Mouse (Mus musculus) lung, embryonic 16.5 days (tissue): ENCODE results near the gene Plcb2. TPM values are rescaled to one million over a fixed set of nuclear protein-coding genes. Genes with fewer than 3 reads are reported as not detected.
A peak's percentile ranks its signal among the peaks of the same experiment; 100 is the strongest.

Experiments used
- ATAC-seq: fragments of 200-750 bp; cut with Nextera tagmentation; 2 replicates; pipeline ENCODE4 v1.8.0; 2017; ENCODE audit warnings: low read depth, mild to moderate bottlenecking, moderate library complexity
- H3K27ac ChIP-seq: fragments of 300-500 bp; sonication (generic); 2 replicates; pipeline ENCODE4 v1.5.1; 2014; ENCODE audit warnings: mild to moderate bottlenecking, control low read depth, low read length
- H3K27me3 ChIP-seq: fragments of 300-500 bp; sonication (generic); 2 replicates; pipeline ENCODE4 v1.6.1; 2014; ENCODE audit warnings: low read depth, low read length, mixed read lengths; ENCODE audit not compliant: control insufficient read depth, insufficient read depth
- H3K36me3 ChIP-seq: fragments of 300-500 bp; sonication (generic); 2 replicates; pipeline ENCODE4 v1.6.1; 2014; ENCODE audit warnings: low read length; ENCODE audit not compliant: control insufficient read depth, insufficient read depth
- H3K4me1 ChIP-seq: fragments of 300-500 bp; sonication (generic); replicated peaks from 2 replicates; pipeline ENCODE4 v1.6.1; 2014; ENCODE audit warnings: low read length, mixed read lengths; ENCODE audit not compliant: control insufficient read depth, insufficient read depth
- H3K4me2 ChIP-seq: fragments of 300-500 bp; sonication (generic); 2 replicates; pipeline ENCODE4 v1.6.1; 2014; ENCODE audit warnings: low read depth, low read length, control low read depth
- H3K4me3 ChIP-seq: fragments of 300-500 bp; sonication (generic); 2 replicates; pipeline ENCODE4 v1.5.1; 2014; ENCODE audit warnings: mild to moderate bottlenecking, low read length, control low read depth
- H3K9ac ChIP-seq: fragments of 300-500 bp; sonication (generic); 2 replicates; pipeline ENCODE4 v1.6.1; 2014; ENCODE audit warnings: low read length, control low read depth
- H3K9me3 ChIP-seq: fragments of 300-500 bp; sonication (generic); 2 replicates; pipeline ENCODE4 v1.6.1; 2016; ENCODE audit warnings: low read length; ENCODE audit not compliant: control insufficient read depth
- WGBS: fragments of 180-500 bp; shearing (Covaris S2); extraction: QIAGEN DNeasy Blood & Tissue Kit; methylation state at CpG from one replicate; pipeline ENCODE4 v1.1.7; 2014; 5-methylcytosine and 5-hydroxymethylcytosine counted together
- polyA plus RNA-seq: library from polyadenylated mRNA; unstranded; fragments of >200 nt; fragmentation: Nextera tagmentation; extraction: Ambion mirVana; gene quantifications from 2 replicates; pipeline ENCODE4 v1.2.1, GENCODE M21; 2015

Plcb2 gene
- polyA plus RNA-seq, 1 experiment from 2014 or later, result 1.6 TPM

DNA sequence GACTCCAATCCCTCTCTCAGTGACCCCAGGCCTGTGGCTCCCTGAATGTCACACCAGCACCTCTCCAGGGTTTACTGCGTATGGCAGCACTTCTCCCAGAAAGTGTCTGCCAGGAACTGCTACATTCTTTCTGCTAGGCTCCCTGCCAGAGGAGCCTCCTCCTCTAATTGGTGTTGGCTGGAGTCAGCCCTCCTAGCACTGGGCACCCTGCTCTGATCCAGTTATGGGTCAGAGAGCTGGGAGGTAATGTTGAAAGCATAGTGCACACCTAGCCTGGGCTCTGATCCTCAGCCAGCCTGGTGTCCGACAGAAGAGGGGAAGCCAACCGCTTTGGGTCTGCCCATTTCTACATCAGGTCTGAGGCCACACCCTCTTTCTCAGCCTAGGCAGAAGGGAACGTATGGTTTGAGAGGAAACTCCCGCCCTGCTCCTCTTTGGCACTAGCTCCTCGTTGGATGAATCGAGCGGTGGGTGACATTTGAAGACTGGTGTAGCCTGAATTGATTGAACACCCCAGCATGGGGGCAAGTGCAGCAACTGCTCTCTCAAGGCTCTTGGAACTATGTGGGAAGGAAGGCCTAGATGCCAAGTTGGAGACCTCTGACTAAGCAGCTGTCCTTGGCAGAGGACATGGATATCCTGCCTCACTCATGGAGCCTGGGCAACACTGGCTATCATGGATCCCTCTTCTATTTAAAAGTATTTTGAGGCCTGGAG, 45.5 kb downstream of the Plcb2 start:
- H3K9ac ChIP-seq, result no peak overlapping the region
- no peaks in the 10 kb centered on the region for H3K9me3 ChIP-seq
- WGBS, result 28% methylated on average over 8 of the region's 8 CpGs
- no peaks in the 10 kb centered on the region for H3K36me3 ChIP-seq
- H3K27me3 ChIP-seq, result peaks cover 12% of the 10 kb centered on the region; the same call in 1 of the 2 replicates
- no peak overlapping the region for H3K4me3 ChIP-seq
- H3K4me1 ChIP-seq, result peaks cover 9% of the 10 kb centered on the region
- H3K27ac ChIP-seq, result no peak overlapping the region
- peak; percentile 26 for ATAC-seq
- H3K4me2 ChIP-seq, result no peak overlapping the region

DNA sequence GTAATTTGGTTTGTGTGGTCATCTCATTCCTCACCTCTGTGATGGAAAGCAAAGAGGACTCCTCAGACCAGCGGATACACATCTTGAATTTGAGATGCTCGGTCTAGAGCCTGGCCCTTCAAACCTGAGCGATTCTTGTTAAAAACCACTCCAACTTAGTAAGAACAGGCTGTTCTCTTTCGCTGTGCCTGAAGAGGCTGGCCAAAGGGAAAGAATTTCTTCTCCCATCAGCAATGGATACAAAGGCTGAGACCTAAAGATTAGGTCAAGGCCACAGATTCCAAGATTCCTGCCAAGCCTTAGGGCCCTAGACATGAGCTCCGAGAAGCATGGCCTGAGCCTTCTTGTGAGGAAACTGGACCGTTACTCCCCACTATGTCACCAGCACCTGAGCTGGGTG, 47.3 kb downstream of the Plcb2 start:
- peaks cover 28% of the 10 kb centered on the region for H3K27me3 ChIP-seq
- 68% methylated on average over 6 of the region's 6 CpGs for WGBS
- H3K36me3 ChIP-seq, result no peaks in the 10 kb centered on the region
- no peak overlapping the region for H3K4me2 ChIP-seq
- H3K9ac ChIP-seq, result no peak overlapping the region
- no peak overlapping the region for H3K4me3 ChIP-seq
- ATAC-seq, result no peak
- H3K4me1 ChIP-seq, result peaks cover 14% of the 10 kb centered on the region
- H3K27ac ChIP-seq, result no peak overlapping the region
- no peaks in the 10 kb centered on the region for H3K9me3 ChIP-seq

DNA sequence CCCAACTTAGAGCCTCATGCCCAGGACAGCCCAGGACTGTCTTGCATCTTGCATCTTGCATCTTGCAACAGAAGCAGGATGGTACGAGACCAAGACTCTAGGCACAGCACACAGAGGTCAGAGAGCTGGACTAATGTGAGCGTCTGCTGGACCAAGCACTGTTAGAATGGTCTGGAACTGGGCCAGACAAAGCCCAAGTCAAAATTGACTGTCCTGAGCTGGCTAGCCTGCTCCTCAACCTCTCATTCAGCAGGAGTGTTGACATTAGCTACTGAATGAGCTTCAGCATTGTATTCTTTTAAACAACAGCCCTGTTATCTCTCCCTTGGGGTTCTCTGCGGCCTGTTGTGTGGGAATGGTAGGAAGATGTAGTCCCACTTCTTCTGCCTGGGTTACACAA, 48.7 kb downstream of the Plcb2 start:
- Histone ChIP-seq H3K27ac (no peak overlapping the region), H3K27me3 (peaks cover 35% of the 10 kb centered on the region), H3K36me3 (no peaks in the 10 kb centered on the region), H3K9ac (no peak overlapping the region), H3K4me3 (no peak overlapping the region), H3K4me2 (no peak overlapping the region), H3K4me1 (peaks cover 14% of the 10 kb centered on the region), H3K9me3 (no peaks in the 10 kb centered on the region)
- 59% methylated on average over 3 of the region's 3 CpGs for WGBS
- no peak for ATAC-seq

DNA sequence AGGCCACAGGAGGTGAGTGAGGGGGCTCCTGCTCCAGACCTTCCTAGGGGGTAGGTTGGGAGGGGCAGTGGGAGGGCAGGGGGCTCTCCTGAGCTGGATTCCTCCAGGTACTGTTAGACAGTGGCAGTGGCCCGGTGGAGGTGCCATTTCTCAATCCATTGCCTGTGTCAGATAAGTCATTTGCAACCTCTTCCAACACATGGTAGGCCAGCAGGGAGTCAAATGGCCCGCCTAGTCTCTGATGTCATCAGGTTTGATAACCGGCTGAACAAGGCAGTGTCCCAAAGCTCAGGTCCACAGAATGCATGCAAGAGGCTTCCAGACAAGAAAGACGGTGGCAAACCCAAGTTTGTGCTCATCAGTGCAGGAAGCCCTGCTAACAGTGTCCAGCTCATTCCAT, 50.4 kb downstream of the Plcb2 start:
- no peaks in the 10 kb centered on the region for H3K9me3 ChIP-seq
- H3K4me1 ChIP-seq, result peaks cover 14% of the 10 kb centered on the region
- no peak overlapping the region for H3K27ac ChIP-seq
- no peaks in the 10 kb centered on the region for H3K36me3 ChIP-seq
- peak overlapping the region; percentile 55 for H3K4me3 ChIP-seq
- ATAC-seq, result peak; percentile 12
- H3K4me2 ChIP-seq, result peak overlapping the region; percentile 89
- peaks cover 41% of the 10 kb centered on the region for H3K27me3 ChIP-seq
- peak overlapping the region; percentile 66 for H3K9ac ChIP-seq
- WGBS, result 10% methylated on average over 4 of the region's 4 CpGs

DNA sequence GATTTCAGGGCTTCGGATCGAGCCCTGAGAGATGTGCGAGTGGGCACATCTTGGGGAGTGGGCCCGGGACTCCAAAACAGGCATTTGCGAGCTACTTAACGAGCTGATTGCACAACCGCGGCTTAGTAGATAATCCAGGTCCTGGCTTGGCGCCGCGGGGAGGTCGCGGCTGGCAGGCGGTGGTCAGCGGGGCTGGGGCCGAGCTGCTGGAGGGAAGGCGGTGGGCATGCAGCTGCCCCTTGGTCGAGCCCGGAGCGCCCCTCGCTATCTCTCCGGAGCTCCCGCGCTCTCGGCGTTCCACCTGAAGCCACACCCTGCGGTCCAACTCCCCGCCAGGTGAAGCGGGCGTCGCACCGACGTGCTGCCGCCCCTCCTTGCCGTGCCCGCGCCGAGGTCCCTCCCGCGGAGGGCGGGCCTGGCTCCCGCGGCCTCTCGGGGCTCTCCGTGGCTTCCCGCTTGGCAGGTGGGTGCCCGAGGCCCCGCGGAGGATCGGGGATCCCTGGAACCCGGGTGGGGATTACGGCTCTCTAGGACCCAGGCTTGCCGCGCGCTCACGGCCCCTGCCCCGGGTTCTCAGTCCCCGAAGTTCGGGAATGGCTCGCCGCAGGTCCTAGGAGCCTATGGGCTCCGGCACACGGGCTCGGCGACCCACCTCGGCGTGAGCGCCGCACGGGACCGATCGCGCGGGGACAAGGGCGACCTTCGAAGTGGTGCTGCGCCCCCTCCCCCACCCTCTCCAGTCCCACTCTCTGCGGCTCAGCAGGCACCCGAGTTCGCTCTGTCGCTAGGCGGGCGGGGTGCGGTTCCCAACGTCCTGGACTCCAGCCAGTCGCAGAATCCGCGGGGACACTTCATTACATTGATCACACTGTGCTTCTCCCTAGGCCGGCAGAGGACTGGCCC, 51.1 kb downstream of the Plcb2 start:
- H3K27me3 ChIP-seq, result peaks cover 41% of the 10 kb centered on the region
- ATAC-seq, result peak; percentile 77
- peak overlapping the region; percentile 55 for H3K4me3 ChIP-seq
- H3K36me3 ChIP-seq, result no peaks in the 10 kb centered on the region
- H3K9ac ChIP-seq, result peak overlapping the region; percentile 66
- peak overlapping the region; percentile 89 for H3K4me2 ChIP-seq
- H3K4me1 ChIP-seq, result peaks cover 8% of the 10 kb centered on the region
- H3K27ac ChIP-seq, result no peak overlapping the region
- 1% methylated on average over 86 of the region's 89 CpGs for WGBS
- H3K9me3 ChIP-seq, result no peaks in the 10 kb centered on the region

DNA sequence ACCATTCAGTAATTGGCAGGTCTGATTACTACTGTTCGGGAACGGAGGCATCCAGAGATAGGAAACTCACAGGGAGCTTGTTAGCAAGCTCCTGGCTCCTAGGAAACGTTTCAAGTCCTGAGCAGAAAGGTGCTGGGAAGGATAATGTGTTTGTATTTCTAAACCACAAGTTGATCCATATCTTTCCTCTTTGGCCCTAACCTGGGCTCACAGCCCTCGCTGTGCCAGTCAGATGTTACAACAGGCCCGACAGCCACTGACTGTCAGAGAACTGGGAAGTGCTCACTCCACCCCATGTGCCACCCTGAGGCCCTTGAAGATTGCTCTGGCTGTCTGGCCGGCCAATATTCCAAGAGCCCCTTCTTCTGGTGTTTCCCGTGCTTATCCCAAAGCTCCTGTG, 53.7 kb downstream of the Plcb2 start:
- Histone ChIP-seq H3K36me3 (no peaks in the 10 kb centered on the region), H3K9ac (no peak overlapping the region), H3K9me3 (no peaks in the 10 kb centered on the region), H3K4me1 (peaks cover 8% of the 10 kb centered on the region), H3K27me3 (peaks cover 41% of the 10 kb centered on the region), H3K4me3 (no peak overlapping the region), H3K27ac (no peak overlapping the region), H3K4me2 (no peak overlapping the region)
- no peak for ATAC-seq
- WGBS, result 17% methylated on average over 7 of the region's 7 CpGs

DNA sequence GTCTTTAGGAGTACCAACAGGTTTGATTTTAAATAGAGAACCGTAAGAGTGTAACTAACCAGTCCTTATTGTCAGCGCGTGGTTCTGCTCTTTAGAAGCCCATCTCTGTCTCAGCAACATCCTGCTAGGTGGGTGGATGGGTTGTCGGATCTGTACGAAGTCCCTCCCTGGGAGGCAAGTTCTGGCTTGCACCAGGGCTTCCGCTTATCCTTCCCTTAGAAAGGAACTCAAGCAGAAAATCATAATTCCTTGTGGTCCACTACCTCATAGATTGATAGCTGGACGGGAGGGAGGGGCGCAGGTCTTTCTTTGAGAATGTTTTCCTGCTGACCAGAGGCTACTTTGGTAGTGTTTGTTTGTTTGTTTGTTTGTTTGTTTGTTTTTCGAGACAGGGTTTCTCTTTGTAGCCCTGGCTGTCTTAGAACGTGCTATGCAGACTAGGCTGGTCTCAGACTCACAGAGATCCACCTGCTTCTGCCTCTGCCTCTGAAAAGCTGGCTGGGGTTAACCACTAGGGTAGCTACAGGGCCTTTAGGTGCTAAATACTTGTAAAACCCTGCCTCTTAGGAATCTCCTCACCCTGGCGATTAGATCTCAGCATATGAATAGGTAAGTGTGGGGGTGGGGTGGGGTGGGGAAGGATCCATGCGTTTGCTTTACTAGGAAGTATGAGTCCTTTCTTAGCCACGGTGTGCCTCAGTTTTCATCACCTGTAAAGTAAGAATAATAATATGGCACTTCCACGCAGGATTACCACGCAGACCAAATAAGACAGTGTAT, 54.4 kb downstream of the Plcb2 start:
- H3K27me3 ChIP-seq, result peaks cover 38% of the 10 kb centered on the region
- no peak for ATAC-seq
- H3K9me3 ChIP-seq, result no peaks in the 10 kb centered on the region
- no peak overlapping the region for H3K4me3 ChIP-seq
- H3K4me2 ChIP-seq, result no peak overlapping the region
- peaks cover 8% of the 10 kb centered on the region for H3K4me1 ChIP-seq
- no peak overlapping the region for H3K27ac ChIP-seq
- WGBS, result 30% methylated on average over 15 of the region's 15 CpGs
- H3K9ac ChIP-seq, result no peak overlapping the region
- H3K36me3 ChIP-seq, result no peaks in the 10 kb centered on the region

DNA sequence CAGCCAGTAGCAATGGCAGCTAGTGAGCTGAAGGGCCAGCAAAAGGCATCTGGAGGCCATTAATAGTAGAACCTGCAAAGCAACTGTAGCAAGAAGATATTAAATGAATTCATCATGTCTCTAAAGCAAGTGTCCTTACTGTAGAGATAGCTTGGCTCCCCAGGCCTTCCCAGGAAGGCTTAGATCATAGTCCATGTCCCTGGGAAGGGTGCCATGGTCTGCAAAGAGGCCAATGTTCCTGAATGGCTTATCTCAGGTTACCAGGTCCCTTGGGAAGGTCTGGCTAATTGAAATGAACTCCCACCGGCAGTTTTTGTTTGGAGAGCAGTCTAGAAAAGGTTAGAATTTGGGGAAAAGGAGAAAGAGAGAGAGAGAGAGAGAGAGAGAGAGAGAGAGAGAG, 56.5 kb downstream of the Plcb2 start:
- H3K27ac ChIP-seq, result no peak overlapping the region
- peaks cover 21% of the 10 kb centered on the region for H3K27me3 ChIP-seq
- ATAC-seq, result no peak
- no peaks in the 10 kb centered on the region for H3K36me3 ChIP-seq
- H3K4me1 ChIP-seq, result no peaks in the 10 kb centered on the region; the same call in 1 of the 2 replicates
- H3K9me3 ChIP-seq, result no peaks in the 10 kb centered on the region
- no peak overlapping the region for H3K4me2 ChIP-seq
- WGBS, result 68% methylated on average over 1 of the region's 1 CpGs
- no peak overlapping the region for H3K4me3 ChIP-seq
- no peak overlapping the region for H3K9ac ChIP-seq

DNA sequence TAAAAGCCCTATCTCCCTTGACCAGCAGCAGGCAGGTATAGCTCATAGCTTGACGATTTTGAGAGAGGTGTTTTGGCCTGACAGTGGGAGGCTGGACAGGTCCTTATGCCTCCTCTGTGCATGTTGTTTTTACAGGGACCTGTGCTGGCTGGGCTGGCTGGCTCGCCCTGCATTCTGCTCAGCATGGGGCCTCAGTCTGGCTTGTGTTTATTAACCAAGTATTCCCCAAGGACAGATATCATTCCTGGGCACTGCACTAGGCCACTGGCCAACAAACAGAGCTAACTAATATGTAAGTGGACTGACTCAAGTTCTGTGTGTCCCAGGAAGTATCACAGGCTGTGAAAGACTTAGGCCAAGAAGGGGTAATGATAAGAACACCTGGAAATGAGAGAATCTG, 58.5 kb downstream of the Plcb2 start:
- 21% methylated on average over 2 of the region's 2 CpGs for WGBS
- ATAC-seq, result no peak
- H3K9me3 ChIP-seq, result no peaks in the 10 kb centered on the region
- no peaks in the 10 kb centered on the region for H3K36me3 ChIP-seq
- no peak overlapping the region for H3K9ac ChIP-seq
- H3K4me1 ChIP-seq, result no peaks in the 10 kb centered on the region
- H3K4me3 ChIP-seq, result no peak overlapping the region
- H3K27ac ChIP-seq, result no peak overlapping the region
- H3K4me2 ChIP-seq, result no peak overlapping the region
- H3K27me3 ChIP-seq, result peaks cover 7% of the 10 kb centered on the region; the same call in 1 of the 2 replicates
